Mouse (Mus musculus) embryonic facial prominence, embryonic 11.5 days (tissue): ENCODE measurements around the gene Mrps23. TPM values are rescaled to one million over a fixed set of nuclear protein-coding genes. Genes with fewer than 3 reads are reported as not detected.

Experiments used
- ATAC-seq: fragments of 200-750 bp; cut with Nextera tagmentation; replicated peaks from 2 replicates; pipeline ENCODE4 v1.8.0; 2017; ENCODE audit warnings: low read depth; ENCODE audit not compliant: insufficient number of reproducible peaks, low FRiP score, low TSS enrichment
- DNase-seq: peaks from one replicate; pipeline ENCODE4 v3.0.0-alpha.2; 2015; ENCODE audit warnings: low spot score
- H3K27ac ChIP-seq: fragments of 300-500 bp; sonication (generic); replicated peaks from 2 replicates; pipeline ENCODE4 v1.5.1; 2014; ENCODE audit warnings: mild to moderate bottlenecking, low read depth, low read length, control low read depth
- H3K27me3 ChIP-seq: fragments of 300-500 bp; sonication (generic); 2 replicates; pipeline ENCODE4 v1.6.1; 2014; ENCODE audit warnings: mild to moderate bottlenecking, low read length, moderate library complexity, mixed read lengths; ENCODE audit not compliant: control insufficient read depth, insufficient read depth
- H3K36me3 ChIP-seq: fragments of 300-500 bp; sonication (generic); replicated peaks from 2 replicates; pipeline ENCODE4 v1.6.1; 2014; ENCODE audit warnings: low read depth, mild to moderate bottlenecking, low read length, moderate library complexity, mixed read lengths; ENCODE audit not compliant: control insufficient read depth, insufficient read depth
- H3K4me1 ChIP-seq: fragments of 300-500 bp; sonication (generic); 2 replicates; pipeline ENCODE4 v1.6.1; 2014; ENCODE audit warnings: low read length, mixed read lengths; ENCODE audit not compliant: control insufficient read depth, insufficient read depth
- H3K4me2 ChIP-seq: fragments of 300-500 bp; sonication (generic); 2 replicates; pipeline ENCODE4 v1.6.1; 2014; ENCODE audit warnings: low read depth, mild to moderate bottlenecking, control low read depth, low read length, moderate library complexity
- H3K4me3 ChIP-seq: fragments of 300-500 bp; sonication (generic); 2 replicates; pipeline ENCODE4 v1.5.1; 2014; ENCODE audit warnings: low read depth, low read length, control low read depth
- H3K9ac ChIP-seq: fragments of 300-500 bp; sonication (generic); replicated peaks from 2 replicates; pipeline ENCODE4 v1.6.1; 2014; ENCODE audit warnings: mild to moderate bottlenecking, control low read depth, low read length
- H3K9me3 ChIP-seq: fragments of 300-500 bp; sonication (generic); replicated peaks from 2 replicates; pipeline ENCODE4 v1.6.1; 2016; ENCODE audit warnings: mild to moderate bottlenecking, low read length, inconsistent platforms, mixed read lengths; ENCODE audit not compliant: control insufficient read depth
- WGBS: fragments of 180-500 bp; shearing (Covaris S2); extraction: QIAGEN DNeasy Blood & Tissue Kit; methylation state at CpG from one replicate; pipeline ENCODE4 v1.1.7; 2014; 5-methylcytosine and 5-hydroxymethylcytosine counted together
- polyA plus RNA-seq: library from polyadenylated mRNA; unstranded; fragments of >200 nt; fragmentation: Nextera tagmentation; extraction: Ambion mirVana; gene quantifications from 2 replicates; pipeline ENCODE4 v1.2.1, GENCODE M21; 2014

Gene Mrps23
- polyA plus RNA-seq, 1 experiment from 2014 or later = 83.8 TPM

DNA sequence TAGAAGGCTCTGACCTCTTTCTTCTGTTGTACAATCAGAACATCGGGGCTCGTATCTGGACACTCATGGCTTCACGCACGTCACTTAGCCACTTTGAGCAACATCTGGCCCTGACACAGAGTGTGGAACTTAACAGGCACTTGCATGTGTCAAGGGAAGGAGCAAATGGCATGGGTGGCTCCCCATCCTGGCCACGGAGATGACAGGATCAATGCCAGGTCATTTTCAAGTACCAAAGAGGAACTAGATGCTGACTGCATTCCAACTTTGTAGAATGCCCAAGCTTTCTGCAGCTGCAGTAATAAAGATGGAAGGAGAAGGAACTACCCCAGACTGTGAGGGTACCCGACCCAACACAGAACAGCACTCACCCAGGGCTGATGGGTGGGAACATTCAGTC, 14.0 kb downstream of the Mrps23 start:
- no peaks in the 10 kb centered on the region for H3K4me1 ChIP-seq
- H3K9ac ChIP-seq = no peak overlapping the region
- H3K27ac ChIP-seq = no peak overlapping the region
- no peak overlapping the region for H3K4me2 ChIP-seq
- ATAC-seq (no peak), DNase-seq (no peak)
- no peak overlapping the region for H3K4me3 ChIP-seq
- no peaks in the 10 kb centered on the region for H3K36me3 ChIP-seq
- H3K27me3 ChIP-seq = no peaks in the 10 kb centered on the region
- WGBS = 84% methylated on average over 6 of the region's 6 CpGs
- no peaks in the 10 kb centered on the region for H3K9me3 ChIP-seq

GRCm38 (mm10) chr11:88218586-88218985, 14.4 kb downstream of the Mrps23 start:
- Histone ChIP-seq H3K27me3 (no peaks in the 10 kb centered on the region), H3K4me3 (no peak overlapping the region), H3K9me3 (no peaks in the 10 kb centered on the region), H3K27ac (no peak overlapping the region), H3K9ac (no peak overlapping the region), H3K4me2 (no peak overlapping the region), H3K36me3 (no peaks in the 10 kb centered on the region), H3K4me1 (no peaks in the 10 kb centered on the region)
- no peak for DNase-seq
- ATAC-seq = no peak
- 65% methylated on average over 7 of the region's 7 CpGs for WGBS

DNA sequence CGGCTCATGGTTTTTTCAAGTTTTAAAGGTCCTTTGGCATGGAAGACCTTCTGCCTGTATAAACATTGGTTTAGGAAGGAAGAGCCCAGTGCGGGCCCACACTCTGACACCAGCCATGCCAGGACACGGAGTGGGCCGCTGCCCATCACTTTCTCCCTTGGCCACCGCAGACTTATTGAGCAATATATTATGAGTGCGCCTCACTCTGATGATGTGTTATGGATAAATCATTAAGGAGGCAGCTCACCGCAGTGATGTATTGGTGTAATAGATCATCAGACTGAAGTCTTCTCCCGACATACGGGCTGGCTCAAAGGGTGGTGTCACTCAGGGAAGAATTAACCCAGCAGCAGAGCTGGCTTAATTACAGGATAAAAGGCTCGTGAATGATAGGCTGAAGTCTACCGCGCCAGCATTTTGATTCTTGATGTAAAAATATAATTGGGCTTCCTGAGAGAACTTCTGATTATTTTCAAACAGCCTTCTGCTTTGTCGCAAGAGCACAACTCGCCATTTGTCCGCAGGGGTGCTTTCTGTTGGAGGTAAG, 17.8 kb downstream of the Mrps23 start:
- DNase-seq = no peak
- Histone ChIP-seq H3K27me3 (no peaks in the 10 kb centered on the region), H3K9ac (no peak overlapping the region), H3K9me3 (no peaks in the 10 kb centered on the region), H3K36me3 (no peaks in the 10 kb centered on the region), H3K4me2 (no peak overlapping the region), H3K4me3 (no peak overlapping the region), H3K27ac (no peak overlapping the region), H3K4me1 (no peaks in the 10 kb centered on the region)
- 90% methylated on average over 15 of the region's 15 CpGs for WGBS
- ATAC-seq = no peak

GRCm38 (mm10) chr11:88227001-88227957, 23.1 kb downstream of the Mrps23 start:
- H3K9ac ChIP-seq = no peak overlapping the region
- H3K27ac ChIP-seq = no peak overlapping the region
- H3K4me3 ChIP-seq = no peak overlapping the region
- ATAC-seq (no peak), DNase-seq (no peak)
- no peaks in the 10 kb centered on the region for H3K9me3 ChIP-seq
- H3K27me3 ChIP-seq = no peaks in the 10 kb centered on the region
- no peaks in the 10 kb centered on the region for H3K4me1 ChIP-seq
- 89% methylated on average over 17 of the region's 17 CpGs for WGBS
- no peak overlapping the region for H3K4me2 ChIP-seq
- no peaks in the 10 kb centered on the region for H3K36me3 ChIP-seq

GRCm38 (mm10) chr11:88231213-88231790, 27.1 kb downstream of the Mrps23 start:
- 84% methylated on average over 4 of the region's 4 CpGs for WGBS
- Histone ChIP-seq H3K4me3 (no peak overlapping the region), H3K4me1 (0 out of 2 replicates have a peak, but pooled peaks cover 7% of the 10 kb centered on the region)

DNA sequence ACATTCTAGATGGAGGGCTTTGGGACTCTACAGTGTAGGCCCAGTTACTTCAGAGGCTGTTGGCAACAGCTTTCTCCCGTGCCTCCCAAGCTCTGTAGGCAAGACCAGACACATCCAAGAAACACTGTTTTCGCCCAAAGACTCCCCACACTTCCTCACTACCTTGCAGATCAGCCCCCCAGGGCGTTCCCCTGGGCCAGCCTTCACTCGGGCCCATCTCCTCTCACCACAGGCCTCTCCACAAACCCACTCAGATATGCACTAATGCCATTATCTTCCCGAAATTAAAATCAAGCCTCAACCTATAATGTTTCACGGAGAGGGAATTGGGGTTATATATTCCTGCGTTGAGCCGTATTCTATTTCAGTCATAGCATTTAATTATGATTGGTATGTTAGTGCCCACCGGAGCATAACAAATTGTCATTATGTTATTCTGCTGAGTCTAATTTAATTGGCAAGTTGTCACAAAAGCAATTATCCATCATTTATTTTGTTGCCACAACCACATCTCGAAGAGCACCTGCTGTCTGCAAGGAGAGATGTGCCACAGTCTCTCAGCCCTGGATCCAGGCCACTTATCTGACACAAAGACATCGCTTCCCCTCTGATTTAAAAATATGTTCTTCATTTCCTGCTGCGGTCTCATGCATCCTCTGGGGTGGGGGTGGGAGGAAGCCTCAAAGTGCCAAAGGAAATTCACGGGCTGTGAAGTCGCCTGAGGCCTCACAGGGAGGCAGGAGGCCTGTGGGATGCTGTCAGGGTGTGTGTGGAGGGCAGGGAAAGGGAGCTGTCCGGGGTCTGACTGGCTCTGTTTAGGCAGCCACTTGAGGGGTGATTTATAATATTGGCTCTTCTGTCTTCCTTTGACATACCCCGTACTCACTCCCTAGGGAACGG, 29.6 kb downstream of the Mrps23 start:
- H3K36me3 ChIP-seq = no peaks in the 10 kb centered on the region
- H3K4me2 ChIP-seq = no peak overlapping the region
- H3K4me1 ChIP-seq = 0 out of 2 replicates have a peak, but pooled peaks cover 7% of the 10 kb centered on the region
- 0 out of 2 replicates have a peak, but pooled peaks have one; percentile 21 for ATAC-seq
- peak overlapping the region; percentile 61 for H3K27ac ChIP-seq
- no peaks in the 10 kb centered on the region for H3K27me3 ChIP-seq
- DNase-seq = peak; percentile 52
- H3K9me3 ChIP-seq = no peaks in the 10 kb centered on the region
- no peak overlapping the region for H3K4me3 ChIP-seq
- H3K9ac ChIP-seq = no peak overlapping the region
- whole genome bisulfite sequencing = 42% methylated on average over 17 of the region's 17 CpGs

More at GRCm38 (mm10) chr11:88231213-88231790, 27.1 kb downstream of the Mrps23 start:
- Histone ChIP-seq H3K4me2 (no peak overlapping the region), H3K27ac (no peak overlapping the region), H3K27me3 (no peaks in the 10 kb centered on the region), H3K9me3 (no peaks in the 10 kb centered on the region), H3K36me3 (no peaks in the 10 kb centered on the region), H3K9ac (no peak overlapping the region)
- no peak for DNase-seq
- no peak for ATAC-seq

DNA sequence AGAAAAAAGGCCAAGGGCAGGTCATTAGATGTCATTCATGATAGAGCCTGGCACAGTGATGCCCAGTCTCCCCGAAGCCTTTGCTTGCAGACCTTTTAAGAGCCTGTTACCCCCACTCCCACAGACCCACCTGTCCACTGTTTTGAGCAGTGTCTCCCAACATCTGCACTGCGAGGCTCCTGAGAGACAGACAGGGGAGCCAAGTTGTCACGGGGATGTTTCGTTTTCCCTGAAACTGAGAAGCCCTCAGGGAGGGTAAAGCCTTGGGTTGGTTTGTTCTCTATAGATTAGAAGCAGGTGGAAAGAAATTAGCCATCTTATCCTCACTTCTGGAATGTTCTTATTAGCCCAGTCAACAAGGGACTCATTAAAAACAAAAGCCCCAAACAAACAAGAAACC, 30.6 kb downstream of the Mrps23 start:
- Histone ChIP-seq H3K36me3 (no peaks in the 10 kb centered on the region), H3K9ac (no peak overlapping the region), H3K4me2 (no peak overlapping the region), H3K4me3 (no peak overlapping the region), H3K27me3 (no peaks in the 10 kb centered on the region), H3K9me3 (no peaks in the 10 kb centered on the region), H3K4me1 (0 out of 2 replicates have a peak, but pooled peaks cover 7% of the 10 kb centered on the region), H3K27ac (no peak overlapping the region; the same call in 1 of the 2 replicates)
- peak; percentile 61 for DNase-seq
- 11% methylated on average over 4 of the region's 4 CpGs for WGBS
- no peak; the same call in 1 of the 2 replicates for ATAC-seq
